Mouse (Mus musculus): Measurements from ENCODE around the gene Fbxo7. TPM values are rescaled to one million over a fixed set of nuclear protein-coding genes. Genes with fewer than 3 reads are reported as not detected.

The Fbxo7 gene
- polyA plus RNA-seq (2016; fragmentation: Nextera tagmentation; extraction: Ambion mirVana): 67.9 and 68.0 TPM in 2 replicates

GRCm38 (mm10) chr10:86021749-86022473, at the start of gene Fbxo7:
Fbxo7 (plus strand) TSS chr10:86021972.
- Histone ChIP-seq H3K4me2 (peak within 1 kb of the TSS; percentile 77), H3K9me3 (replicated peaks) (no peaks in the 10 kb centered on the region), H3K27ac (peak within 1 kb of the TSS; percentile 92), H3K4me1 (peaks cover 39% of the 10 kb centered on the region), H3K27me3 (replicated peaks) (peaks cover 8% of the 10 kb centered on the region; the same call in 1 of the 2 replicates), H3K36me3 (peaks cover 16% of the 10 kb centered on the region), H3K9ac (peak within 1 kb of the TSS; percentile 89), H3K4me3 (peak within 1 kb of the TSS; percentile 84)
- WGBS (ENCODE audit: insufficient replicate concordance): under 1% methylated on average over 82 of the region's 82 CpGs
- peak; percentile 82 for ATAC-seq

- Histone ChIP-seq H3K27ac (no peak overlapping the region), H3K9ac (no peak overlapping the region), H3K36me3 (no peaks in the 10 kb centered on the region), H3K27me3 (replicated peaks) (peaks cover under 1% of the 10 kb centered on the region; the same call in 1 of the 2 replicates), H3K4me2 (no peak overlapping the region), H3K4me3 (no peak overlapping the region), H3K4me1 (no peaks in the 10 kb centered on the region), H3K9me3 (replicated peaks) (no peaks in the 10 kb centered on the region)
- 71% methylated on average over 4 of the region's 4 CpGs for WGBS (ENCODE audit: insufficient replicate concordance)
- ATAC-seq: no peak
Measured at GRCm38 (mm10) chr10:85972915-85973314, 48.9 kb upstream of the Fbxo7 start.

DNA sequence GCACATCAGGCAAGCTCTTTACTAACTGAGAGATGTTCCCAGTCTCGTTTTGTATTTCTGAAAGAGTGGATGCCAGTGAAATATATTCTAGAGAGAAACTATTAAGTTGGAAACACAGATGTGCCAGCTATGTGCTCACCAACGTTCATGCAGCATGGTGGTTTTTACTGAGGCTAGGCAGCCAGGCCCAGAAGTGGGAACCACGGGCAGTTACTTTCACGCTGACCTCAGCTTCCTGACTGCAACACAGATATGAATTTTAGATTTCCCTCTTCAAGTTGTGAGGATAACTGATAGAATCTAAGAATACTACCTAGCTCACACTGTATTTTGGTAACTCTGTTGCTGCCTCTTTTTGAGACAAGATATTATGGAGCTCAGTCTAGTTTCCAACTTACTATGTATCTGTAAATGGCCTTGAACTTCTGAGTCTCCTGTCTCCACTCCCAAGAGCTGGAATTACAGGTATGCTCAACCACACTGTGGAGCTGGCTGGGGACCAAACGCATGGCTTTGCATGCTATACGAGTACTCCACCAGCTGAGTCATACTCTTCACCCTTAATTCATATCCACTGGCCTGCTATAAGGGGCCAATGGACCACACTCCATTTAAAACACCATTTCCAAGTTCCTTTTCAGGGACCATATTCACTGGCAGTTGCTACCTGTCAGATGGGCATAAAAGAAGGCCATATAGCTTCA, 32.2 kb upstream of the Fbxo7 start:
- Histone ChIP-seq H3K4me2 (no peak overlapping the region), H3K9me3 (replicated peaks) (no peaks in the 10 kb centered on the region), H3K4me3 (no peak overlapping the region), H3K9ac (no peak overlapping the region), H3K4me1 (no peaks in the 10 kb centered on the region), H3K36me3 (no peaks in the 10 kb centered on the region), H3K27ac (no peak overlapping the region), H3K27me3 (replicated peaks) (no peaks in the 10 kb centered on the region)
- no peak for ATAC-seq
- WGBS (ENCODE audit: insufficient replicate concordance): 33% methylated on average over 6 of the region's 6 CpGs

GRCm38 (mm10) chr10:85992412-85992811, 29.4 kb upstream of the Fbxo7 start:
- Histone ChIP-seq H3K4me3 (no peak overlapping the region), H3K4me1 (no peaks in the 10 kb centered on the region), H3K9ac (no peak overlapping the region), H3K27ac (no peak overlapping the region), H3K4me2 (no peak overlapping the region), H3K9me3 (replicated peaks) (no peaks in the 10 kb centered on the region), H3K36me3 (no peaks in the 10 kb centered on the region), H3K27me3 (replicated peaks) (no peaks in the 10 kb centered on the region)
- ATAC-seq: no peak
- WGBS (ENCODE audit: insufficient replicate concordance): 23% methylated on average over 4 of the region's 4 CpGs

DNA sequence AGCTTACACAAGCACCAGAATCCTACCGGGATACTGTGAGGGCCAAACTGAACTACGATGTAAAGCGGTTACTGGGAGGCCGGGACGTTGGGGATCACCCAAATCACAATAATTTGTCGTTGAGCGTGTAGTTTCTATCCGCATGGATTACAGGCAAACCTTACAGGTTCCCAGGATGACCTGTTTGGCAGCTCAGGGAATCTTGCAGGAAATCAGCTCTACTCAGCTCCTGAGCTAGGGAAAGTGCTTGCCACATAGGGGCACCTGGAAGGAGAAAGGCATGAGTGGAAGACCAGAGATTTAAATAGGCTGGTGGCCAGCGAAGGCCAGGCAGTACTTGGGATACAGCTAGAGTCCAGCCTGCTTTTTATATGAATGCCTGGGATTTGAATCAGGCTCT, 27.9 kb upstream of the Fbxo7 start:
- Histone ChIP-seq H3K4me3 (no peak overlapping the region), H3K27ac (no peak overlapping the region), H3K9me3 (replicated peaks) (no peaks in the 10 kb centered on the region), H3K36me3 (no peaks in the 10 kb centered on the region), H3K4me1 (no peaks in the 10 kb centered on the region), H3K27me3 (replicated peaks) (no peaks in the 10 kb centered on the region), H3K9ac (no peak overlapping the region), H3K4me2 (no peak overlapping the region)
- no peak for ATAC-seq
- 80% methylated on average over 9 of the region's 9 CpGs for whole genome bisulfite sequencing (ENCODE audit: insufficient replicate concordance)

DNA sequence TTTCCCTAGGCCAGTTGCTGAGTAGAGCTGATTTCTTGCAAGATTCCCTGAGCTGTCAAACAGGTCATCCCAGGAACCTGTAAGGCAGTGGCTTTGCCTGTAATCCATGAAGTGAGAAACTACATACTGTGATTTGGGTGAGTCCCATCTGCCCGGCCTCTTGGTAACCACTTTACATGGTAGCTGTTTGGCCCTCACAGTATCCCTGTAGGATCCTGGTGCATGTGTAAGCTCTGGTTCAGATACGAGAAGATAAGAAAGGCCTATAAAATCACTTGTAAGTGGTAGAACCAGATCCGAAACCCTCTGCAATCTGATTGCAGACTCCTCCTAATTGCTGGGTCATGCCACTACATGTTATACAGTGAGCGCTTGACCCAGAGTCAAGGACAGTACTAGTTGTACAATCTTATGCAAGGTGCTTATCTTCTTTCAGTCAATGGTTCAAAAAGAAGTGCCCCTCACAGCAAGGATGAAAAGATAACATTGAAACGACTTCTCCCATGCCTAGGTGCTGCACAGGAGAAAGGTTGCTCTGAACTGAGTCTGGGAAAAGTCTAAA, 27.1 kb upstream of the Fbxo7 start:
- ATAC-seq: no peak
- H3K4me2 ChIP-seq: no peak overlapping the region
- 52% methylated on average over 5 of the region's 5 CpGs for WGBS (ENCODE audit: insufficient replicate concordance)

DNA sequence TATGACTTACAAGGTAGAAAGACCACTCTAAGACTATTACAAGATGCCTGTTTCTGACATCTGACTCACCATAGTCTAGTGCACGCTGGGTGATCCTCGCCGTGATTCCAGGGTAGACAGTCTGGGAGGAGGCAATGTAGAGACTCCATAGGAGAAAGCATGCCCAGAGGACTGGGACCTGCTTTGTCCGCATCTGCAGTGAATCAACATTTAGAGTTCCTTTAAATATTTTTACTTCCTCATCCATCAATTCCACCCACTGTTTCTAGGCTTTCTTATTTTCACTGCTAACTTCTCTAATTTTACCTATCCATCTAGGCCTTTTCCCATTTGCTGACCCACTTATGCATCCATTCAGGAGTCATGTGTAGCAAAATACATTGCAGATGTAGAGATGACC, 21.3 kb upstream of the Fbxo7 start:
- no peaks in the 10 kb centered on the region for H3K4me1 ChIP-seq
- no peak overlapping the region for H3K4me3 ChIP-seq
- ATAC-seq: no peak
- H3K27me3 ChIP-seq (replicated peaks): no peaks in the 10 kb centered on the region; the same call in 1 of the 2 replicates
- H3K4me2 ChIP-seq: no peak overlapping the region
- no peak overlapping the region for H3K27ac ChIP-seq
- no peak overlapping the region for H3K9ac ChIP-seq
- H3K36me3 ChIP-seq: no peaks in the 10 kb centered on the region
- WGBS (ENCODE audit: insufficient replicate concordance): 69% methylated on average over 4 of the region's 4 CpGs
- H3K9me3 ChIP-seq (replicated peaks): no peaks in the 10 kb centered on the region

More for the DNA sequence above, 27.1 kb upstream of the Fbxo7 start:
- H3K27ac ChIP-seq: no peak overlapping the region
- no peak overlapping the region for H3K4me3 ChIP-seq
- no peak overlapping the region for H3K9ac ChIP-seq
- H3K36me3 ChIP-seq: no peaks in the 10 kb centered on the region
- no peaks in the 10 kb centered on the region for H3K4me1 ChIP-seq
- H3K27me3 ChIP-seq (replicated peaks): no peaks in the 10 kb centered on the region
- H3K9me3 ChIP-seq (replicated peaks): no peaks in the 10 kb centered on the region

- Histone ChIP-seq H3K36me3 (no peaks in the 10 kb centered on the region), H3K4me1 (no peaks in the 10 kb centered on the region), H3K4me3 (no peak overlapping the region), H3K9me3 (replicated peaks) (no peaks in the 10 kb centered on the region), H3K27ac (no peak overlapping the region), H3K9ac (no peak overlapping the region), H3K27me3 (replicated peaks) (no peaks in the 10 kb centered on the region; the same call in 1 of the 2 replicates), H3K4me2 (no peak overlapping the region)
- no peak for ATAC-seq
- 59% methylated on average over 5 of the region's 5 CpGs for WGBS (ENCODE audit: insufficient replicate concordance)
Measured at GRCm38 (mm10) chr10:86006455-86006854, 15.3 kb upstream of the Fbxo7 start.

- 65% methylated on average over 2 of the region's 2 CpGs for WGBS (ENCODE audit: insufficient replicate concordance)
- ATAC-seq: no peak
Measured at GRCm38 (mm10) chr10:86009688-86010087, 12.1 kb upstream of the Fbxo7 start.

DNA sequence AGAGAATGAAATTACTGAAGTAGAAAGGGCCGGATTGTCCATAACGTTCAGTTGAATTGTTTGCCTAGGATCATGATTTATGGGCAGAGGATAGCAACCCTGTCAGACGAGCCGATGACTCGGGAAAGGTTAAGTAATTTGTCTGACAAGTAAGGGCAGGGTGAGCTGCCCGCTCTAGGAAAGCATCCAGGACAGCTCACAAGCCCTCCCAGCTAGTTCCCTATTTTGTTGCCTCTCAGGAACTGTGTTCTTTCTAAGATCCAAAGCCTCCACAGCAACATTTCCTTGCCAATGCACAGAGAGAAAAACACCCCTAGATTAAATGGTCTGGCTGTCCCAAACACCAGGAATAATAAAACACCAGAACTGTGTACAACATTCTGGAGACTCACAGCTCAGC, 11.1 kb upstream of the Fbxo7 start:
- H3K4me1 ChIP-seq: no peaks in the 10 kb centered on the region
- ATAC-seq: no peak
- H3K9me3 ChIP-seq (replicated peaks): no peaks in the 10 kb centered on the region
- H3K27me3 ChIP-seq (replicated peaks): 0 out of 2 replicates have a peak, but pooled peaks cover under 1% of the 10 kb centered on the region
- no peaks in the 10 kb centered on the region for H3K36me3 ChIP-seq
- no peak overlapping the region for H3K4me3 ChIP-seq
- WGBS (ENCODE audit: insufficient replicate concordance): 40% methylated on average over 6 of the region's 6 CpGs
- no peak overlapping the region for H3K27ac ChIP-seq
- no peak overlapping the region for H3K4me2 ChIP-seq
- no peak overlapping the region for H3K9ac ChIP-seq

More at GRCm38 (mm10) chr10:86009688-86010087, 12.1 kb upstream of the Fbxo7 start:
- Histone ChIP-seq H3K9me3 (replicated peaks) (no peaks in the 10 kb centered on the region), H3K9ac (no peak overlapping the region), H3K27ac (no peak overlapping the region), H3K4me3 (no peak overlapping the region), H3K36me3 (no peaks in the 10 kb centered on the region), H3K4me1 (no peaks in the 10 kb centered on the region), H3K4me2 (no peak overlapping the region), H3K27me3 (replicated peaks) (no peaks in the 10 kb centered on the region; the same call in 1 of the 2 replicates)

- 16% methylated on average over 2 of the region's 2 CpGs for WGBS (ENCODE audit: insufficient replicate concordance)
- no peaks in the 10 kb centered on the region for H3K36me3 ChIP-seq
- no peaks in the 10 kb centered on the region for H3K4me1 ChIP-seq
- ATAC-seq: no peak
- H3K9me3 ChIP-seq (replicated peaks): no peaks in the 10 kb centered on the region
- no peak overlapping the region for H3K4me2 ChIP-seq
- no peak overlapping the region for H3K4me3 ChIP-seq
- H3K27me3 ChIP-seq (replicated peaks): 0 out of 2 replicates have a peak, but pooled peaks cover 5% of the 10 kb centered on the region
- no peak overlapping the region for H3K27ac ChIP-seq
- H3K9ac ChIP-seq: no peak overlapping the region
Measured at GRCm38 (mm10) chr10:86011172-86011571, 10.6 kb upstream of the Fbxo7 start.

DNA sequence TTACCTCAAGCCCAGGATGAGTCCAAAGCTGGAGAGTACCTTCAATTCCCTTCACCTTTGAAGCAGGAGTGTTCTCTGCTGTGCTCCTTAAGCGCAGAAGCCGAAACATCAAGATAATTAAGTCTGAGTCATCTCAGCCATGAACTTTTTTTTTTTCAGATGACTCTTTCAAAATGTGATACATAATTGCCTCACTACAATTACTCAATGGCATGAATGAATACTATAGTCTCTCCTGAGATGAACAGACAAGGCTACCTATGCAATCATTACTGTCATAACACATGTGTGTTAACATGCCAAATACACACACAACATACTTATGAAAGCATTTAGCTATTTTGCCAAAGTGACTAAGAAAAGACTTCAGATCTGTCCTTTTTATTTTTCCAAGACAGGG, 10.0 kb upstream of the Fbxo7 start, which contains the start of gene Bpifc:
Gene Bpifc (minus strand): TSS at position 115 of the 400 bp plus-strand sequence.
- Histone ChIP-seq H3K36me3 (no peaks in the 10 kb centered on the region), H3K27me3 (replicated peaks) (0 out of 2 replicates have a peak, but pooled peaks cover 7% of the 10 kb centered on the region), H3K4me3 (no peak within 1 kb of the TSS), H3K27ac (no peak within 1 kb of the TSS), H3K4me2 (no peak within 1 kb of the TSS), H3K9me3 (replicated peaks) (no peaks in the 10 kb centered on the region), H3K9ac (no peak within 1 kb of the TSS), H3K4me1 (no peaks in the 10 kb centered on the region)
- WGBS (ENCODE audit: insufficient replicate concordance): 83% methylated on average over 2 of the region's 2 CpGs
- ATAC-seq: no peak

Data from liver, embryonic 12.5 days (tissue).